Mouse (Mus musculus) intestine, embryonic 15.5 days (tissue): ENCODE measurements around the gene Pramef12. TPM values are rescaled to one million over a fixed set of nuclear protein-coding genes. Genes with fewer than 3 reads are reported as not detected.
"Not testable (repeated sequence)": the region's sequence is repeated elsewhere in the genome, so short reads cannot be mapped to it uniquely, and the experiment has no call there.

Source experiments
- ATAC-seq: fragments of 200-750 bp; cut with Nextera tagmentation; 2 replicates; pipeline ENCODE4 v1.8.0; 2017; ENCODE audit warnings: moderate TSS enrichment, moderate library complexity
- H3K27ac ChIP-seq: fragments of 300-500 bp; sonication (generic); 2 replicates; pipeline ENCODE4 v1.5.1; 2015; ENCODE audit warnings: mild to moderate bottlenecking, inconsistent platforms
- H3K27me3 ChIP-seq: fragments of 300-500 bp; sonication (generic); replicated peaks from 2 replicates; pipeline ENCODE4 v1.6.1; 2015; ENCODE audit warnings: inconsistent platforms
- H3K36me3 ChIP-seq: fragments of 300-500 bp; sonication (generic); 2 replicates; pipeline ENCODE4 v1.6.1; 2015; ENCODE audit warnings: inconsistent platforms
- H3K4me1 ChIP-seq: fragments of 300-500 bp; sonication (generic); replicated peaks from 2 replicates; pipeline ENCODE4 v1.6.1; 2015; ENCODE audit warnings: inconsistent platforms
- H3K4me2 ChIP-seq: fragments of 300-500 bp; sonication (generic); replicated peaks from 2 replicates; pipeline ENCODE4 v1.6.1; 2015; ENCODE audit warnings: mild to moderate bottlenecking, inconsistent platforms
- H3K4me3 ChIP-seq: fragments of 300-500 bp; sonication (generic); replicated peaks from 2 replicates; pipeline ENCODE4 v1.5.1; 2015; ENCODE audit warnings: inconsistent platforms
- H3K9ac ChIP-seq: fragments of 300-500 bp; sonication (generic); 2 replicates; pipeline ENCODE4 v1.6.1; 2015; ENCODE audit warnings: inconsistent platforms
- H3K9me3 ChIP-seq: fragments of 300-500 bp; sonication (generic); 2 replicates; pipeline ENCODE4 v1.6.1; 2016; ENCODE audit warnings: inconsistent platforms
- WGBS: fragments of 180-500 bp; shearing (Covaris S2); methylation state at CpG from one replicate; pipeline ENCODE4 v1.1.7; 2015; 5-methylcytosine and 5-hydroxymethylcytosine counted together
- polyA plus RNA-seq: library from polyadenylated mRNA; unstranded; fragments of >200 nt; fragmentation: Nextera tagmentation; extraction: Ambion mirVana; gene quantifications from 2 replicates; pipeline ENCODE4 v1.2.1, GENCODE M21; 2015

Pramef12 gene
- polyA plus RNA-seq, 1 experiment from 2014 or later = not detected

- no peak overlapping the region for H3K4me2 ChIP-seq
- H3K4me3 ChIP-seq = no peak overlapping the region
- no peak overlapping the region for H3K9ac ChIP-seq
- H3K4me1 ChIP-seq = 0 out of 2 replicates have a peak, but pooled peaks cover 2% of the 10 kb centered on the region
- no peak overlapping the region for H3K27ac ChIP-seq
- no peak; the same call in 1 of the 2 replicates for ATAC-seq
- H3K9me3 ChIP-seq = no peaks in the 10 kb centered on the region
- H3K27me3 ChIP-seq = no peaks in the 10 kb centered on the region
- 33% methylated on average over 4 of the region's 4 CpGs for WGBS
- no peaks in the 10 kb centered on the region for H3K36me3 ChIP-seq
Measured at GRCm38 (mm10) chr4:144402712-144403111, 5.6 kb downstream of the Pramef12 start.

GRCm38 (mm10) chr4:144396316-144396715 is 11.9 kb downstream of the Pramef12 start:
- ATAC-seq = no peak
- no peak overlapping the region for H3K27ac ChIP-seq
- H3K9ac ChIP-seq = no peak overlapping the region
- WGBS = 28% methylated on average over 3 of the region's 3 CpGs
- no peak overlapping the region for H3K4me3 ChIP-seq
- no peaks in the 10 kb centered on the region for H3K27me3 ChIP-seq
- H3K36me3 ChIP-seq = no peaks in the 10 kb centered on the region
- no peaks in the 10 kb centered on the region for H3K9me3 ChIP-seq
- H3K4me1 ChIP-seq = no peaks in the 10 kb centered on the region
- H3K4me2 ChIP-seq = no peak overlapping the region

- ATAC-seq = no peak
- H3K36me3 ChIP-seq = no peaks in the 10 kb centered on the region
- 49% methylated on average over 2 of the region's 2 CpGs for WGBS
- no peaks in the 10 kb centered on the region for H3K9me3 ChIP-seq
- no peak within 1 kb of the TSS for H3K4me2 ChIP-seq
- no peak within 1 kb of the TSS for H3K27ac ChIP-seq
- no peaks in the 10 kb centered on the region for H3K27me3 ChIP-seq
- H3K9ac ChIP-seq = no peak within 1 kb of the TSS
- H3K4me1 ChIP-seq = no peaks in the 10 kb centered on the region
- no peak within 1 kb of the TSS for H3K4me3 ChIP-seq
Measured at GRCm38 (mm10) chr4:144377911-144378310, 30.4 kb downstream of the Pramef12 start, which contains the start of gene Pramef20. Gene Pramef20, minus strand, starts transcription at chr4:144377933.

- H3K9me3 ChIP-seq, H3K4me1 ChIP-seq, H3K4me3 ChIP-seq, ATAC-seq, H3K9ac ChIP-seq, H3K4me2 ChIP-seq, H3K36me3 ChIP-seq, H3K27me3 ChIP-seq, H3K27ac ChIP-seq: not testable (repeated sequence)
- 83% methylated on average over 3 of the region's 3 CpGs for WGBS
Measured at GRCm38 (mm10) chr4:144357642-144358041, 50.6 kb downstream of the Pramef12 start, which contains the start of gene Gm13119. Gene Gm13119, plus strand, starts transcription at chr4:144357942.

Other genes starting within 250 kb of the Pramef12 start
- not detected in 2 replicates for gene Oog3, start 245.8 kb downstream of the Pramef12 start, polyA plus RNA-seq
- not detected in 2 replicates for gene Oog2, start 217.7 kb downstream of the Pramef12 start, polyA plus RNA-seq
- gene C87977, start 195.1 kb downstream of the Pramef12 start, polyA plus RNA-seq = not detected in 2 replicates
- not detected in 2 replicates for gene Pramel5, start 128.0 kb downstream of the Pramef12 start, polyA plus RNA-seq
- not detected in 2 replicates for gene Gm13128, start 78.2 kb downstream of the Pramef12 start, polyA plus RNA-seq
- gene Gm13119, start 50.5 kb downstream of the Pramef12 start, polyA plus RNA-seq = not detected in 2 replicates
- not detected in 2 replicates for gene Pramef20, start 30.5 kb downstream of the Pramef12 start, polyA plus RNA-seq
- gene 1700012P22Rik, start 30.3 kb upstream of the Pramef12 start, polyA plus RNA-seq = not detected in 2 replicates
- gene Gm9944, start 44.9 kb upstream of the Pramef12 start, polyA plus RNA-seq = not detected in 2 replicates
- gene Aadacl3, start 55.3 kb upstream of the Pramef12 start, polyA plus RNA-seq = not detected in 2 replicates
- gene 9430007A20Rik, start 111.4 kb upstream of the Pramef12 start, polyA plus RNA-seq = not detected in 2 replicates
- not detected in 2 replicates for gene Gm13124, start 156.7 kb upstream of the Pramef12 start, polyA plus RNA-seq
- gene Aadacl4, start 205.2 kb upstream of the Pramef12 start, polyA plus RNA-seq = not detected in 2 replicates